Mouse (Mus musculus) megakaryocyte-erythroid progenitor cell, adult 5-6 weeks (primary cell): ENCODE data around the gene Efna4. TPM values are rescaled to one million over a fixed set of nuclear protein-coding genes. Genes with fewer than 3 reads are reported as not detected.

Source experiments
- ATAC-seq: replicated peaks from 2 replicates; pipeline ENCODE4 v1.8.0; 2016; ENCODE audit warnings: mild to moderate bottlenecking, inconsistent platforms; ENCODE audit not compliant: severe bottlenecking, poor library complexity, low FRiP score, low TSS enrichment
- total RNA-seq, 2 experiments: library from RNA; stranded (forward) in 1 of 2; stranded (reverse) in 1 of 2; fragments of 200-1000, 215-1000 nt in 1 of 2; fragments of >200 nt in 1 of 2; fragmentation: Nextera tagmentation in 1 of 2; gene quantifications; 2 replicates each; pipeline ENCODE4 v1.2.3; 2014 to 2017

Gene Efna4
- total RNA-seq, 2 experiments from 2014 or later = not detected

- no peak for ATAC-seq
Observed at GRCm38 (mm10) chr3:89337062-89337720, 637 bp downstream of the Efna4 start.

GRCm38 (mm10) chr3:89336529-89336928, 1.3 kb downstream of the Efna4 start:
- no peak for ATAC-seq

- ATAC-seq = no peak
Observed at GRCm38 (mm10) chr3:89333053-89333452, 4.8 kb downstream of the Efna4 start.

GRCm38 (mm10) chr3:89332476-89332875, 5.4 kb downstream of the Efna4 start:
- no peak for ATAC-seq

GRCm38 (mm10) chr3:89332013-89332412, 5.8 kb downstream of the Efna4 start:
- no peak for ATAC-seq

GRCm38 (mm10) chr3:89331561-89331960, 6.3 kb downstream of the Efna4 start:
- 0 out of 2 replicates have a peak, but pooled peaks have one; percentile 26 for ATAC-seq

GRCm38 (mm10) chr3:89330948-89331347, 6.9 kb downstream of the Efna4 start:
- ATAC-seq = no peak

- ATAC-seq = no peak
Observed at GRCm38 (mm10) chr3:89330346-89330745, 7.5 kb downstream of the Efna4 start.

GRCm38 (mm10) chr3:89328623-89329022, 9.2 kb downstream of the Efna4 start:
- no peak for ATAC-seq

GRCm38 (mm10) chr3:89327371-89327870, 10.4 kb downstream of the Efna4 start:
- ATAC-seq = no peak

GRCm38 (mm10) chr3:89325882-89326281, 11.9 kb downstream of the Efna4 start:
- peak; percentile 55; the same call in 1 of the 2 replicates for ATAC-seq

GRCm38 (mm10) chr3:89322514-89323165, 15.2 kb downstream of the Efna4 start, which contains the start of gene Efna3:
Gene Efna3, minus strand, starts transcription at chr3:89322965.
- no peak for ATAC-seq

GRCm38 (mm10) chr3:89322131-89322500, 15.7 kb downstream of the Efna4 start:
- ATAC-seq = no peak

GRCm38 (mm10) chr3:89321183-89322130, 16.4 kb downstream of the Efna4 start:
- ATAC-seq = no peak

- ATAC-seq = no peak
Observed at GRCm38 (mm10) chr3:89320581-89321182, 17.1 kb downstream of the Efna4 start.

- no peak for ATAC-seq
Observed at GRCm38 (mm10) chr3:89319591-89320350, 18.1 kb downstream of the Efna4 start.

- ATAC-seq = no peak
Observed at GRCm38 (mm10) chr3:89318971-89319590, 18.7 kb downstream of the Efna4 start.

- ATAC-seq = no peak
Observed at GRCm38 (mm10) chr3:89318316-89318715, 19.5 kb downstream of the Efna4 start.
